10 mouse cellular contexts compared by ENCODE assay signal in the genomic region with DNA sequence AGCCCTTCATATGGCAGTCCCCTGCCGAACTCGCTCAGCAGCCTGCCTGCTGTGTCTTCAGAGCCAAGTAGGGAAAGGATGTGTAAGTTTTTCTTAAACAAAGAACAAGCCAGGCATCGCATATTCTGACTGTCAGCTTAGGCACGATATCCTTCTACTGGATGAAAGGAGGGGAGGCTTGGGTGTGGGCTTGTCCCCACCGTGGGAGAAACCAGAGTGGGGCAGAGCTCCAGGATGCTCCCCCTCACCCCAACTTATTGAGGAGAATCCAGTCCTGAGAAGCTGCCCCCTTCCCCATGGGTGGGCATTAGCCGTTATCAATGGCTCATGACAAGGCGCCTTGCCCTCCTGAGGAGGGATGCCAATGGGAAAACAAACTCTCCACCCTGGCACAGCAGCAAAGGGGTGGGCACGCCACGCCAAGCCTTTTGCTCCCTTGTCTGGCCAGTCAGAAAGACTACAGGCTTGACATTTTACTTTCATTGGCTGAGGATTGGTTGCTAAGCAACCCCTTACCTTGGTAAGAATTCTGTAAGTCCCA. TPM values are rescaled to one million over a fixed set of nuclear protein-coding genes. Genes with fewer than 3 reads are reported as not detected.
DNase-seq lines count a peak whose midpoint lies in the region; ATAC-seq lines count a peak whose summit lies in the region.
"Had no signal": no experiment of that assay in that cellular context is flagged by ENCODE, and none has a peak within 500 bp of the region (broad histone marks: within the 10 kb centered on the region; RNA-seq: fewer than 3 reads in every experiment).

No protein-coding gene starts in this region.

- peak overlapping the region; percentile 44; the same call in 1 of the 2 replicates for H3K27ac ChIP-seq in neural tube, embryonic 14.5 days (ENCODE audit: low read depth, low read length)

- WGBS in neural tube, embryonic 14.5 days, result 23% methylated on average over 9 of the region's 9 CpGs

- H3K27me3 ChIP-seq in neural tube, embryonic 14.5 days (ENCODE audit: control insufficient read depth, insufficient read depth, low read length), result no peaks in the 10 kb centered on the region

- H3K4me2 ChIP-seq in neural tube, embryonic 14.5 days (ENCODE audit: low read depth, low read length), result peak overlapping the region; percentile 45
- H3K4me2 ChIP-seq: liver, embryonic 11.5 days had no signal

- peak; percentile 76 for DNase-seq in brain, embryonic 18.5 days (ENCODE audit: low read depth, low spot score)
- peak; percentile 20 to 29 for DNase-seq in left cerebral cortex, adult 18-20 months (ENCODE audit: low spot score in 2 of 2)
- no peak for DNase-seq in thymus, postnatal 36 days
- DNase-seq in spleen, postnatal 4 days (ENCODE audit: low spot score in 2 of 2), result no peak
- DNase-seq in adrenal gland, adult (ENCODE audit: inconsistent age in 2 of 2, low spot score in 1 of 2), result no peak
- DNase-seq: heart, postnatal 36 days had no signal

- no peaks in the 10 kb centered on the region for H3K36me3 ChIP-seq in neural tube, embryonic 14.5 days (ENCODE audit: control insufficient read depth, insufficient read depth, low read length)

- H3K9ac ChIP-seq in neural tube, embryonic 14.5 days (replicated peaks; ENCODE audit: low read depth, low read length), result 0 out of 2 replicates have a peak overlapping the region, but pooled peaks have one; percentile 11

- peaks cover 8% of the 10 kb centered on the region for H3K4me1 ChIP-seq in neural tube, embryonic 14.5 days (ENCODE audit: control insufficient read depth, insufficient read depth, low read length)

- H3K9me3 ChIP-seq in neural tube, embryonic 14.5 days (ENCODE audit: control insufficient read depth, low read length), result no peaks in the 10 kb centered on the region

- ATAC-seq in frontal cortex, adult (ENCODE audit: low TSS enrichment), result peak; percentile 96
- ATAC-seq in neural tube, embryonic 14.5 days (ENCODE audit: low read depth), result peak; percentile 89

- H3K4me3 ChIP-seq in neural tube, embryonic 14.5 days (ENCODE audit: low read depth, low read length), result no peak overlapping the region
- H3K4me3 ChIP-seq: myocyte had no signal

RNA-seq across cellular contexts. Expression of gene Rxrg, which starts 10.1 kb away (rescaled TPM):
- total RNA-seq in left cerebral cortex, adult 18-20 months (2021), result 10 to 100 TPM; 12.5 to 20.6 TPM
- 17.2 and 26.4 TPM in 2 replicates for polyA plus RNA-seq in neural tube, embryonic 14.5 days (2014; fragmentation: Nextera tagmentation; extraction: Ambion mirVana)

Comparison
In these comparisons a context has a peak if more than half of its experiments do, and no peak if none do; other contexts are left out.
1. DNase-seq: peak in brain, embryonic 18.5 days (single experiment) and left cerebral cortex, adult 18-20 months (2 of 2); none in thymus, postnatal 36 days (0 of 2), spleen, postnatal 4 days (0 of 2) and adrenal gland, adult (0 of 2).